Mouse (Mus musculus) kidney, postnatal 4 days (tissue): ENCODE results near the gene Mthfd2l.

Experiments
- DNase-seq, 2 experiments: peaks; one replicate each; pipeline ENCODE4 v3.0.0; 2021; ENCODE audit warnings: mixed read lengths in 2 of 2

Gene Mthfd2l

GRCm38 (mm10) chr5:90949499-90949898 is 18.6 kb downstream of the Mthfd2l start:
- no peak for DNase-seq

- peak in 1 of 2 experiments; percentile 36 for DNase-seq
Observed at GRCm38 (mm10) chr5:90951475-90951874, 20.6 kb downstream of the Mthfd2l start.

GRCm38 (mm10) chr5:90952731-90953481 is 22.0 kb downstream of the Mthfd2l start:
- no peak for DNase-seq

GRCm38 (mm10) chr5:90964316-90964715 is 33.4 kb downstream of the Mthfd2l start:
- peak; percentile 40 to 51 for DNase-seq

- no peak for DNase-seq
Observed at GRCm38 (mm10) chr5:90964764-90965163, 33.8 kb downstream of the Mthfd2l start.

- no peak for DNase-seq
Observed at GRCm38 (mm10) chr5:90965386-90965785, 34.5 kb downstream of the Mthfd2l start.

GRCm38 (mm10) chr5:90977244-90977643 is 46.3 kb downstream of the Mthfd2l start:
- DNase-seq, result peak; percentile 78 to 82

GRCm38 (mm10) chr5:90980297-90980696 is 49.4 kb downstream of the Mthfd2l start:
- DNase-seq, result no peak

GRCm38 (mm10) chr5:90987605-90988004 is 56.7 kb downstream of the Mthfd2l start:
- no peak for DNase-seq

- DNase-seq, result no peak
Observed at GRCm38 (mm10) chr5:90988149-90988548, 57.2 kb downstream of the Mthfd2l start.

- no peak for DNase-seq
Observed at GRCm38 (mm10) chr5:90988592-90988991, 57.7 kb downstream of the Mthfd2l start.

- DNase-seq, result no peak
Observed at GRCm38 (mm10) chr5:90999942-91000341, 69.0 kb downstream of the Mthfd2l start.

- no peak for DNase-seq
Observed at GRCm38 (mm10) chr5:91015216-91015615, 84.3 kb downstream of the Mthfd2l start.

- no peak for DNase-seq
Observed at GRCm38 (mm10) chr5:91023114-91023513, 92.2 kb downstream of the Mthfd2l start.

- no peak for DNase-seq
Observed at GRCm38 (mm10) chr5:91027164-91027563, 96.2 kb downstream of the Mthfd2l start, which contains the start of gene Epgn. Epgn (plus strand) TSS chr5:91027464.

GRCm38 (mm10) chr5:91027840-91028239 is 96.9 kb downstream of the Mthfd2l start:
- DNase-seq, result no peak

GRCm38 (mm10) chr5:91030629-91031028 is 99.7 kb downstream of the Mthfd2l start:
- DNase-seq, result no peak

- peak; percentile 6 to 20 for DNase-seq
Observed at GRCm38 (mm10) chr5:91035341-91035740, 104.4 kb downstream of the Mthfd2l start.

GRCm38 (mm10) chr5:91036628-91037027 is 105.7 kb downstream of the Mthfd2l start:
- DNase-seq, result no peak

- no peak for DNase-seq
Observed at GRCm38 (mm10) chr5:91037756-91038155, 106.8 kb downstream of the Mthfd2l start.

- DNase-seq, result peak; percentile 58 to 74
Observed at GRCm38 (mm10) chr5:91038547-91038946, 107.6 kb downstream of the Mthfd2l start.

GRCm38 (mm10) chr5:91038963-91039362 is 108.0 kb downstream of the Mthfd2l start:
- no peak for DNase-seq

GRCm38 (mm10) chr5:91047987-91048386 is 117.1 kb downstream of the Mthfd2l start:
- DNase-seq, result no peak

- no peak for DNase-seq
Observed at GRCm38 (mm10) chr5:91048397-91048796, 117.5 kb downstream of the Mthfd2l start.
